In genomic region chr2:128902843-128903242, GRCm38 (mm10) we compare ENCODE assay signal across 18 mouse cellular contexts. TPM values are rescaled to one million over a fixed set of nuclear protein-coding genes. Genes with fewer than 3 reads are reported as not detected.
DNase-seq lines count a peak whose midpoint lies in the region; ATAC-seq and TF ChIP-seq lines count a peak whose summit lies in the region.
"Had no signal": no experiment of that assay in that cellular context is flagged by ENCODE, and none has a peak within 500 bp of the region (broad histone marks: within the 10 kb centered on the region; RNA-seq: fewer than 3 reads in every experiment).

No protein-coding gene starts in this region.

- no peak overlapping the region for H3K27ac ChIP-seq in hindbrain, embryonic 11.5 days (ENCODE audit: low read depth, low read length)
- H3K27ac ChIP-seq in hindbrain, embryonic 14.5 days, result no peak overlapping the region
- H3K27ac ChIP-seq in hindbrain, embryonic 15.5 days (replicated peaks), result no peak overlapping the region
- no peak overlapping the region for H3K27ac ChIP-seq in hindbrain, postnatal 0 days
- H3K27ac ChIP-seq in CH12.LX (ENCODE audit: insufficient read depth, low read depth), result no peak overlapping the region
- H3K27ac ChIP-seq: embryonic facial prominence, embryonic 10.5 days; embryonic facial prominence, embryonic 12.5 days; forebrain, embryonic 13.5 days; forebrain, embryonic 15.5 days had no signal

- H3K4me1 ChIP-seq in hindbrain, embryonic 11.5 days (replicated peaks; ENCODE audit: control insufficient read depth, insufficient read depth, low read length), result no peaks in the 10 kb centered on the region
- H3K4me1 ChIP-seq in hindbrain, embryonic 14.5 days (replicated peaks; ENCODE audit: control insufficient read depth, insufficient read depth, low read length), result no peaks in the 10 kb centered on the region
- no peaks in the 10 kb centered on the region for H3K4me1 ChIP-seq in hindbrain, embryonic 15.5 days (replicated peaks)
- H3K4me1 ChIP-seq in hindbrain, postnatal 0 days (ENCODE audit: insufficient read depth, low read length), result no peaks in the 10 kb centered on the region
- no peaks in the 10 kb centered on the region for H3K4me1 ChIP-seq in CH12.LX (ENCODE audit: control insufficient read depth in 1 of 2, insufficient read depth in 2 of 2)
- H3K4me1 ChIP-seq: embryonic facial prominence, embryonic 10.5 days; embryonic facial prominence, embryonic 12.5 days; forebrain, embryonic 13.5 days; forebrain, embryonic 15.5 days had no signal

- in situ Hi-C loops in CH12.LX (cut with MboI; ENCODE audit: low pct_ligation_motif_present, low pct_unique_long_range_greater_than_20kb, low sequenced_read_pairs), result no loop called here

- no peaks in the 10 kb centered on the region for H3K36me3 ChIP-seq in hindbrain, embryonic 11.5 days (ENCODE audit: control insufficient read depth, insufficient read depth, low read length)
- H3K36me3 ChIP-seq in hindbrain, embryonic 14.5 days (replicated peaks; ENCODE audit: control insufficient read depth, insufficient read depth), result no peaks in the 10 kb centered on the region
- no peaks in the 10 kb centered on the region for H3K36me3 ChIP-seq in hindbrain, embryonic 15.5 days
- no peaks in the 10 kb centered on the region for H3K36me3 ChIP-seq in hindbrain, postnatal 0 days (ENCODE audit: insufficient read depth, low read length)
- no peaks in the 10 kb centered on the region for H3K36me3 ChIP-seq in CH12.LX (replicated peaks in 1 of 2; ENCODE audit: control insufficient read depth in 1 of 2, insufficient read depth in 1 of 2, low read length in 1 of 2)
- H3K36me3 ChIP-seq: embryonic facial prominence, embryonic 10.5 days; embryonic facial prominence, embryonic 12.5 days; forebrain, embryonic 15.5 days had no signal

- H3K4me2 ChIP-seq in hindbrain, embryonic 11.5 days (replicated peaks; ENCODE audit: low read depth, low read length), result no peak overlapping the region
- no peak overlapping the region for H3K4me2 ChIP-seq in hindbrain, embryonic 14.5 days (replicated peaks)
- H3K4me2 ChIP-seq in hindbrain, embryonic 15.5 days, result no peak overlapping the region
- no peak overlapping the region for H3K4me2 ChIP-seq in hindbrain, postnatal 0 days (ENCODE audit: low read depth, low read length)
- H3K4me2 ChIP-seq in CH12.LX (ENCODE audit: insufficient read depth, low read depth, poor library complexity, severe bottlenecking), result no peak overlapping the region
- H3K4me2 ChIP-seq: embryonic facial prominence, embryonic 12.5 days; forebrain, embryonic 13.5 days; forebrain, embryonic 15.5 days had no signal

- H3K9me3 ChIP-seq in hindbrain, embryonic 11.5 days (ENCODE audit: control insufficient read depth, low read length), result no peaks in the 10 kb centered on the region
- H3K9me3 ChIP-seq in hindbrain, embryonic 14.5 days (ENCODE audit: control insufficient read depth, low read length), result no peaks in the 10 kb centered on the region
- no peaks in the 10 kb centered on the region for H3K9me3 ChIP-seq in hindbrain, embryonic 15.5 days
- H3K9me3 ChIP-seq in hindbrain, postnatal 0 days (ENCODE audit: low read length), result 0 out of 2 replicates have a peak, but pooled peaks cover 2% of the 10 kb centered on the region
- H3K9me3 ChIP-seq in CH12.LX (replicated peaks; ENCODE audit: low read length), result peaks cover 12% of the 10 kb centered on the region
- H3K9me3 ChIP-seq: embryonic facial prominence, embryonic 12.5 days; forebrain, embryonic 15.5 days had no signal

- no peaks in the 10 kb centered on the region for H3K27me3 ChIP-seq in hindbrain, embryonic 11.5 days (ENCODE audit: control insufficient read depth, insufficient read depth, low read length)
- H3K27me3 ChIP-seq in hindbrain, embryonic 14.5 days (ENCODE audit: control insufficient read depth, insufficient read depth, low read length), result no peaks in the 10 kb centered on the region
- no peaks in the 10 kb centered on the region for H3K27me3 ChIP-seq in hindbrain, embryonic 15.5 days
- no peaks in the 10 kb centered on the region for H3K27me3 ChIP-seq in hindbrain, postnatal 0 days (ENCODE audit: insufficient read depth, low read length)
- no peaks in the 10 kb centered on the region for H3K27me3 ChIP-seq in CH12.LX (replicated peaks)
- H3K27me3 ChIP-seq: embryonic facial prominence, embryonic 12.5 days; forebrain, embryonic 13.5 days; forebrain, embryonic 15.5 days had no signal

- no peaks in the 10 kb centered on the region for H3K79me2 ChIP-seq in CH12.LX (replicated peaks; ENCODE audit: control insufficient read depth, extremely low read depth, insufficient read depth, poor library complexity, severe bottlenecking)

- dilution Hi-C loops in CH12.LX (cut with MboI; ENCODE audit: extremely low pct_ligation_motif_present, extremely low pct_unique_long_range_greater_than_20kb, low sequenced_read_pairs), result no loop called here

- TF ChIP-seq POLR2A in CH12.LX (IDR thresholded peaks at IDR 0.05; ENCODE audit: low read depth, low read length), result no peak

- DNase-seq in hindbrain, embryonic 11.5 days (ENCODE audit: low spot score), result no peak
- no peak for DNase-seq in hindbrain, embryonic 14.5 days (ENCODE audit: low spot score)
- no peak for DNase-seq in hindbrain, postnatal 0 days (ENCODE audit: low spot score)
- peak; percentile 33 for DNase-seq in CH12.LX (ENCODE audit: extremely low read depth)
- DNase-seq: B cell, adult 2 months; cerebellum, adult 11-12 months; cerebellum, adult 2 months; cerebellum, adult 9-10 months; cerebellum, postnatal 10 days; cerebellum, postnatal 25 days; forebrain, postnatal 0 days had no signal

- TF ChIP-seq RAD21 in CH12.LX (IDR thresholded peaks at IDR 0.05; ENCODE audit: low read depth, low read length), result no peak

- H3K9ac ChIP-seq in hindbrain, embryonic 11.5 days (ENCODE audit: low read depth, low read length), result no peak overlapping the region
- H3K9ac ChIP-seq in hindbrain, embryonic 14.5 days, result no peak overlapping the region
- no peak overlapping the region for H3K9ac ChIP-seq in hindbrain, embryonic 15.5 days
- no peak overlapping the region for H3K9ac ChIP-seq in hindbrain, postnatal 0 days (replicated peaks; ENCODE audit: low read length)
- no peak overlapping the region for H3K9ac ChIP-seq in CH12.LX (ENCODE audit: insufficient read depth, low read depth)
- H3K9ac ChIP-seq: embryonic facial prominence, embryonic 12.5 days; forebrain, embryonic 13.5 days; forebrain, embryonic 15.5 days; forebrain, postnatal 0 days had no signal

- 80% methylated on average over 6 of the region's 6 CpGs for WGBS in hindbrain, embryonic 11.5 days
- 78% methylated on average over 6 of the region's 6 CpGs for WGBS in hindbrain, embryonic 14.5 days
- 76% methylated on average over 6 of the region's 6 CpGs for WGBS in hindbrain, embryonic 15.5 days
- 80% methylated on average over 6 of the region's 6 CpGs for WGBS in hindbrain, postnatal 0 days

- ATAC-seq in hindbrain, embryonic 11.5 days (ENCODE audit: low FRiP score), result peak; percentile 27; the same call in 1 of the 2 replicates
- no peak for ATAC-seq in hindbrain, embryonic 14.5 days (ENCODE audit: low FRiP score)
- ATAC-seq in hindbrain, embryonic 15.5 days (ENCODE audit: low FRiP score, low read depth), result peak; percentile 54; the same call in 1 of the 2 replicates
- no peak for ATAC-seq in hindbrain, postnatal 0 days
- ATAC-seq: CD4-positive, CD25-positive, alpha-beta regulatory T cell, adult 4 months; forebrain, embryonic 13.5 days; forebrain, embryonic 15.5 days; forebrain, postnatal 0 days had no signal

- no peak for TF ChIP-seq EP300 in CH12.LX (IDR thresholded peaks at IDR 0.05; ENCODE audit: low read length)

- no peak overlapping the region for H3K4me3 ChIP-seq in hindbrain, embryonic 11.5 days (ENCODE audit: low read depth, low read length)
- H3K4me3 ChIP-seq in hindbrain, embryonic 14.5 days (replicated peaks; ENCODE audit: low read length), result no peak overlapping the region
- H3K4me3 ChIP-seq in hindbrain, embryonic 15.5 days, result no peak overlapping the region
- no peak overlapping the region for H3K4me3 ChIP-seq in hindbrain, postnatal 0 days (ENCODE audit: low read length)
- H3K4me3 ChIP-seq in CH12.LX (replicated peaks in 1 of 3; ENCODE audit: low read depth in 2 of 3, low read length in 2 of 3, poor library complexity in 1 of 3), result no peak overlapping the region
- H3K4me3 ChIP-seq: embryonic facial prominence, embryonic 10.5 days; embryonic facial prominence, embryonic 12.5 days; forebrain, embryonic 13.5 days; forebrain, embryonic 15.5 days had no signal

- TF ChIP-seq CTCF in hindbrain, postnatal 0 days (IDR thresholded peaks at IDR 0.05; ENCODE audit: low read depth), result no peak
- no peak for TF ChIP-seq CTCF in CH12.LX (conservative IDR thresholded peaks at IDR 0.05 in 1 of 2, IDR thresholded peaks at IDR 0.05 in 1 of 2; ENCODE audit: low read depth in 2 of 2, low read length in 2 of 2)

TF ChIP-seq in CH12.LX, 34 proteins besides CTCF, POLR2A, EP300 and RAD21 (continues in another document):
- TF ChIP-seq CHD2 (IDR thresholded peaks at IDR 0.05; ENCODE audit: low read length) (no peak), RCOR1 (conservative IDR thresholded peaks at IDR 0.05; ENCODE audit: low read depth, low read length) (no peak), TBP (conservative IDR thresholded peaks at IDR 0.05; ENCODE audit: low read depth, low read length) (no peak), ETS1 (conservative IDR thresholded peaks at IDR 0.05; ENCODE audit: low read depth, low read length) (peak; percentile 32), MAZ (IDR thresholded peaks at IDR 0.05; ENCODE audit: low read depth, low read length) (no peak), BHLHE40 (IDR thresholded peaks at IDR 0.05; ENCODE audit: low read depth, low read length) (peak; percentile 52)

RNA-seq across cellular contexts. Expression of gene Fbln7, which starts 40.1 kb away (rescaled TPM):
- polyA plus RNA-seq in hindbrain, embryonic 11.5 days (2014; fragmentation: Nextera tagmentation; extraction: Ambion mirVana), result 2.1 TPM in 2 replicates
- polyA plus RNA-seq in hindbrain, embryonic 14.5 days (2014; fragmentation: Nextera tagmentation; extraction: Ambion mirVana), result 2.6 and 2.8 TPM in 2 replicates
- polyA plus RNA-seq in hindbrain, embryonic 15.5 days (2015; fragmentation: Nextera tagmentation; extraction: Ambion mirVana), result 2.5 TPM in 2 replicates
- 2.9 and 3.3 TPM in 2 replicates for total RNA-seq in hindbrain, postnatal 0 days (2014; rRNA removed)
- 3.6 and 4.3 TPM in 2 replicates for polyA plus RNA-seq in hindbrain, postnatal 0 days (2015; fragmentation: Nextera tagmentation; extraction: Ambion mirVana)
- total RNA-seq in CH12.LX (2012; rRNA removed) (not detected in 2 replicates), CH12.LX (2014; rRNA removed) (not detected in 2 replicates)
- not detected in 2 replicates for polyA plus RNA-seq in CH12.LX (2012; ENCODE audit: insufficient read length, low read depth)
- total RNA-seq: MEL had no signal
- polyA plus RNA-seq: CD4-positive, CD25-positive, alpha-beta regulatory T cell, adult 4 months had no signal

RNA-seq across cellular contexts. Expression of gene Zc3h8, which starts 41.0 kb away (rescaled TPM):
- polyA plus RNA-seq in hindbrain, embryonic 11.5 days (2014; fragmentation: Nextera tagmentation; extraction: Ambion mirVana), result 9.4 and 10.6 TPM in 2 replicates
- polyA plus RNA-seq in hindbrain, embryonic 14.5 days (2014; fragmentation: Nextera tagmentation; extraction: Ambion mirVana), result 12.5 and 12.6 TPM in 2 replicates
- 12.0 and 13.7 TPM in 2 replicates for polyA plus RNA-seq in hindbrain, embryonic 15.5 days (2015; fragmentation: Nextera tagmentation; extraction: Ambion mirVana)
- 1.5 and 1.7 TPM in 2 replicates for total RNA-seq in hindbrain, postnatal 0 days (2014; rRNA removed)
- 11.5 and 14.0 TPM in 2 replicates for polyA plus RNA-seq in hindbrain, postnatal 0 days (2015; fragmentation: Nextera tagmentation; extraction: Ambion mirVana)
- 8.1 and 10.2 TPM in 2 replicates for total RNA-seq in CH12.LX (2012; rRNA removed)
- total RNA-seq in CH12.LX (2014; rRNA removed), result 11.7 and 15.3 TPM in 2 replicates
- polyA plus RNA-seq in CH12.LX (2012; ENCODE audit: insufficient read length, low read depth), result 15.2 and 20.2 TPM in 2 replicates

Comparison
In these comparisons a context has a peak if more than half of its experiments do, and no peak if none do; other contexts are left out.
1. ATAC-seq: peak in hindbrain, embryonic 11.5 days (single experiment) and hindbrain, embryonic 15.5 days (single experiment); none in hindbrain, embryonic 14.5 days (single experiment) and hindbrain, postnatal 0 days (single experiment).